Mouse (Mus musculus) right cerebral cortex, postnatal 36 days (tissue): ENCODE results near the gene Pip4p1.

Experiments
- DNase-seq, 2 experiments: peaks; one replicate each; pipeline ENCODE4 v3.0.0; 2022; ENCODE audit warnings: low spot score in 2 of 2, mixed read lengths in 1 of 2

The Pip4p1 gene

GRCm38 (mm10) chr14:50892541-50893459, 37.9 kb downstream of the Pip4p1 start:
- DNase-seq, result no peak

GRCm38 (mm10) chr14:50892091-50892490, 38.6 kb downstream of the Pip4p1 start:
- no peak for DNase-seq

GRCm38 (mm10) chr14:50891621-50892020, 39.0 kb downstream of the Pip4p1 start:
- DNase-seq, result no peak

- DNase-seq, result peak in 1 of 2 experiments; percentile 36
Observed at GRCm38 (mm10) chr14:50876236-50876950, 54.3 kb downstream of the Pip4p1 start.
